39 mouse cellular contexts compared by ENCODE assay signal in genomic region chr3:146562936-146563335, GRCm38 (mm10). TPM values are rescaled to one million over a fixed set of nuclear protein-coding genes. Genes with fewer than 3 reads are reported as not detected.
"Had no signal": no experiment of that assay in that cellular context is flagged by ENCODE, and none has a peak within 500 bp of the region (broad histone marks: within the 10 kb centered on the region; RNA-seq: fewer than 3 reads in every experiment).

No protein-coding gene starts in this region.

- H3K27me3 ChIP-seq: heart, embryonic 12.5 days; hindbrain, embryonic 12.5 days; intestine, embryonic 15.5 days; limb, embryonic 13.5 days; limb, embryonic 15.5 days had no signal

- ATAC-seq: hindbrain, embryonic 16.5 days; inflammation-experienced regulatory T-cells, adult 6 months; intestine, embryonic 15.5 days; intestine, postnatal 0 days; liver, embryonic 12.5 days had no signal

- H3K9me3 ChIP-seq: heart, embryonic 12.5 days; hindbrain, embryonic 10.5 days; hindbrain, embryonic 12.5 days; intestine, embryonic 15.5 days; limb, embryonic 13.5 days; limb, embryonic 15.5 days; liver, embryonic 12.5 days had no signal

- H3K4me1 ChIP-seq: hindbrain, embryonic 12.5 days; intestine, embryonic 15.5 days; limb, embryonic 13.5 days; limb, embryonic 15.5 days; liver, embryonic 12.5 days had no signal

- DNase-seq: gastrocnemius, adult 2 months; gastrocnemius, postnatal 10 days; gastrocnemius, postnatal 25 days; heart, adult 2 months; heart, postnatal 10 days; heart, postnatal 4 days; kidney, adult 18-20 months; kidney, adult 8-10 months; kidney, postnatal 10 days; kidney, postnatal 25 days; kidney, postnatal 4 days; layer of hippocampus, adult 9-11 months; layer of hippocampus, postnatal 36 days; left cerebral cortex, postnatal 4 days had no signal

- H3K4me2 ChIP-seq: heart, embryonic 12.5 days; hindbrain, embryonic 12.5 days; hindbrain, embryonic 14.5 days; intestine, embryonic 15.5 days; limb, embryonic 13.5 days; limb, embryonic 15.5 days; liver, embryonic 12.5 days had no signal

- H3K4me3 ChIP-seq: gastrocnemius, adult 2 months; heart, adult 2 months; heart, embryonic 12.5 days; hindbrain, embryonic 10.5 days; hindbrain, embryonic 12.5 days; intestine, embryonic 15.5 days; layer of hippocampus, adult 2 months; limb, embryonic 13.5 days; limb, embryonic 15.5 days; liver, embryonic 12.5 days had no signal

- H3K9ac ChIP-seq: heart, embryonic 12.5 days; hindbrain, embryonic 12.5 days; hindbrain, embryonic 14.5 days; intestine, embryonic 15.5 days; limb, embryonic 13.5 days; limb, embryonic 15.5 days; liver, embryonic 12.5 days; liver, embryonic 14.5 days had no signal

- H3K36me3 ChIP-seq: heart, embryonic 12.5 days; hindbrain, embryonic 10.5 days; hindbrain, embryonic 12.5 days; intestine, embryonic 15.5 days; limb, embryonic 13.5 days; limb, embryonic 15.5 days; liver, embryonic 12.5 days had no signal

- H3K27ac ChIP-seq: gastrocnemius, adult 2 months; heart, adult 2 months; hindbrain, embryonic 10.5 days; hindbrain, embryonic 12.5 days; hindbrain, embryonic 14.5 days; intestine, embryonic 15.5 days; layer of hippocampus, adult 2 months; limb, embryonic 13.5 days; limb, embryonic 15.5 days; liver, embryonic 12.5 days; liver, embryonic 14.5 days had no signal

RNA-seq across cellular contexts. Expression of gene Uox, which starts 7.3 kb away (rescaled TPM):
- total RNA-seq: gastrocnemius, adult 2 months; gastrocnemius, postnatal 25 days; granulocyte monocyte progenitor cell, adult 5-6 weeks; heart, adult 2 months; heart, postnatal 10 days; heart, postnatal 25 days; heart, postnatal 4 days; layer of hippocampus, postnatal 14 days had no signal
- polyA plus RNA-seq: heart, adult 2 months; heart, embryonic 14.5 days; hindbrain, embryonic 10.5 days; hindbrain, embryonic 12.5 days; hindbrain, embryonic 14.5 days; hindbrain, embryonic 16.5 days; kidney, embryonic 14.5 days; limb, embryonic 11.5 days had no signal

RNA-seq across cellular contexts. Expression of gene Dnase2b, which starts 52.5 kb away (rescaled TPM):
- total RNA-seq: gastrocnemius, postnatal 10 days; gastrocnemius, postnatal 25 days; granulocyte monocyte progenitor cell, adult 5-6 weeks; heart, adult 2 months; heart, postnatal 10 days; heart, postnatal 25 days; heart, postnatal 4 days; layer of hippocampus, adult 2 months; layer of hippocampus, postnatal 14 days; layer of hippocampus, postnatal 36 days; left cerebral cortex, adult 18-20 months; left cerebral cortex, adult 8-10 months; left cerebral cortex, postnatal 10 days; left cerebral cortex, postnatal 25 days; left cerebral cortex, postnatal 4 days had no signal
- polyA plus RNA-seq: heart, adult 2 months; heart, embryonic 12.5 days; heart, embryonic 14.5 days; heart, embryonic 16.5 days; hindbrain, embryonic 10.5 days; hindbrain, embryonic 12.5 days; hindbrain, embryonic 14.5 days; hindbrain, embryonic 16.5 days; inflammation-experienced regulatory T-cells, adult 6 months; intestine, postnatal 0 days; kidney, embryonic 14.5 days; kidney, embryonic 16.5 days; limb, embryonic 11.5 days; limb, embryonic 13.5 days had no signal
